Mouse (Mus musculus) thymus, postnatal 0 days (tissue): Measurements from ENCODE around the gene Fes. TPM values are rescaled to one million over a fixed set of nuclear protein-coding genes. Genes with fewer than 3 reads are reported as not detected.

Source experiments
- DNase-seq: peaks from one replicate; pipeline ENCODE4 v3.0.0-alpha.2; 2015; ENCODE audit warnings: low spot score
- polyA plus RNA-seq: library from polyadenylated mRNA; unstranded; fragments of >200 nt; fragmentation: Nextera tagmentation; extraction: Ambion mirVana; gene quantifications from 2 replicates; pipeline ENCODE4 v1.2.1, GENCODE M21; 2015

Gene Fes
- polyA plus RNA-seq = 7.3 and 7.8 TPM in 2 replicates

DNA sequence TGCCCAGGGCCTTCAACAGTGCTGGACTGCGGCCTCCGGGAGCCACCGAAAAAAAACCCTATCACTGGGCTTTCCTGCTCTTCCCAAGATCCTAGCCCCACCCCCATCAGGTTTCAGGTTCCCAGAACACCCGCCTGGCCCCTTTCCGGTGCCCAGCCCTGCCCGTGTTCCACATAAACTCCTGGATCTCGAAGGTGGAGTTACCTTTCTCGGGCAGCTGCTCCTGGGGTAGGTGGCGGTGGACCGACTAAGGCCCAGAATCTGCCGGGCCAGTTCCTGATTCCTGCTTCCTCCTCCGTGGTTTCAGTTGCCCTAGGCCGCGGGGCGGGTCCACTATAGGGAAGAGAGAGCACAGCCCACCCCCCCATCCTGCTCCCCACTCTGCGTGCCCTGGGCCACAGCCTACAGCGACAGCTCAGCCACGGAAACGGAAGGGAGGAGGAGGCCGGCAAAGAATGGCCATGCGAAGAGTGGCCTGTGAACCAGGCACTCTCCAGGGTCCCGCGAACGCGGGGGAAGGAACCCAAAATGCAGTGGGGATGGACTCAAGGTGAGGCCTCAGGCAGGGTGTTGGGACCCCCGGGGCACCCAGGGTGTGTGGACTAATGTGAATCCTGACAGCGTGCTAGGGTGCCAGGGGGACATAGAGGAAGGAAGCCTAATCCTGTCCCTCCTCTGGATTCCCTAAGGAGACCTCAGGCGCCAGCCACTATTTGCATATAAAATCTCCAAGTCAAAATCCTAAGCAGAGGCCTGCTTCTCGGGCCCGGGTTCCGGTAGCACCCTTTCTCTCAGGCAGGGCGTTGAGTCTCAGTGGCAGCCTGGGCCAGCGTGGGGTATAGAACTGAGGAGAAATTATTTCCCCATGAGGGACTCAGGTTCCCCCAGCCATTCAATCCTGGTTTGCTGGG is at the start of gene Fes:
Gene Fes, minus strand, starts transcription at position 314 of the 911 bp plus-strand sequence.
- DNase-seq = no peak

DNA sequence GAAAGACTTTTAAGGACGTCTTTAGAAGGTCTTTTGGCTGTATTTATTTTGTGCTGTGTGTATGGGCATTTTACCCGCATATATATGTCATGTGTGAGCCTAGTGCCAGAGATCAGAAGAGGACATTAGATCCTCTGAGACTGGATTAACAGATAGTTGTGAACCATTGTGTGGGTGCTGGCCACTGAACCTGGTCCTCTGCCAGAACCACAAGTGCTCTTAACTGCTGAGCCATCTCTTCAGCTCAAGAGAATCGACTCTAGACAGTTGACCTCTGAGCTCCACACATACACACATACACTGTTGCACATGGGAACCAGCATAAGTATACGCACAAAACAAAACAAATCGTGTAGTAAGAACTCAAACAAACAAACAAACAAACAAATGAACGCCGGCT is 48.8 kb upstream of the Fes start:
- DNase-seq = no peak

GRCm38 (mm10) chr7:80435594-80435993 is 47.8 kb upstream of the Fes start:
- no peak for DNase-seq

- DNase-seq = no peak
Observed at GRCm38 (mm10) chr7:80429661-80430060, 41.9 kb upstream of the Fes start.

DNA sequence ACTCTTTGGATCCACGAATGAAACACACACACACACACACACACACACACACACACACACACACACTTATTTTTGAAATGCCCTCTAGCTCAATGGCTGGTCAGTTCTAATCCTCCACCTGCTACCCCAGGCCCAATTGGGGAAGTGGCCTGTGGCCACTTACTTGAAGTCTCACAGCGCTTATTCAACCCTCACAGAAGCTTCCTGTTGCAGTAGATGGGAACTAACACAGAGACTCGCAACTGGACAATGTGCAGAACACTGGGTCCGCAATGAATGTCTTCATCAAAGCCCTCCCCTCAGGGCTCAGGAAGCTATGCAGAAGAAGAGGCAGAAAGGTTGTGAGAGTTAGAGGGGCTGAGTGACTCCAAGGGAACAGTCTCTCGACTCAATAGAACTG is 40.0 kb upstream of the Fes start:
- DNase-seq = no peak

GRCm38 (mm10) chr7:80426363-80426762 is 38.6 kb upstream of the Fes start:
- no peak for DNase-seq

- peak; percentile 29 for DNase-seq
Observed at GRCm38 (mm10) chr7:80424722-80425121, 37.0 kb upstream of the Fes start.

GRCm38 (mm10) chr7:80422759-80423480 is 35.2 kb upstream of the Fes start:
- DNase-seq = no peak

DNA sequence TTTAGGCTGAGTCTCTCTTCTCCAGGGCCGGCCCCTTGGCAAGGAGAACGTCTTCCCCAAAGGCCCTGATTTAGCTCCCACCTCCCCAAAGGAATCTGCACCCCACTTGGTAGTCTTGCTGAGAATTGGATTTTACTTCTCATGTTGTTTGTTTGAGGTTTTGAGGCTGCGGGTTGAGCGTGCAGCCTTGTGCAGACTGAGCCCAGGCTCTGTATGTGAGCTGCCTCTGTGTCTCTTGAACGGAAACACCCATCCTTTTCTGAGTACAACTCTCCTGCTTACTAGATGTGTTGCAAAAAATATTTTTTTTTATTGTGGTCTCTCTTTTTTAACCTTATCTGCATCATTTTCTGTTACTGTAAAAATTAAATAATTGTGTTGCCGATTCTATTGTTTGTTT is 33.8 kb upstream of the Fes start:
- DNase-seq = no peak

GRCm38 (mm10) chr7:80420586-80420985 is 32.8 kb upstream of the Fes start:
- no peak for DNase-seq

- no peak for DNase-seq
Observed at GRCm38 (mm10) chr7:80419278-80419677, 31.5 kb upstream of the Fes start.

DNA sequence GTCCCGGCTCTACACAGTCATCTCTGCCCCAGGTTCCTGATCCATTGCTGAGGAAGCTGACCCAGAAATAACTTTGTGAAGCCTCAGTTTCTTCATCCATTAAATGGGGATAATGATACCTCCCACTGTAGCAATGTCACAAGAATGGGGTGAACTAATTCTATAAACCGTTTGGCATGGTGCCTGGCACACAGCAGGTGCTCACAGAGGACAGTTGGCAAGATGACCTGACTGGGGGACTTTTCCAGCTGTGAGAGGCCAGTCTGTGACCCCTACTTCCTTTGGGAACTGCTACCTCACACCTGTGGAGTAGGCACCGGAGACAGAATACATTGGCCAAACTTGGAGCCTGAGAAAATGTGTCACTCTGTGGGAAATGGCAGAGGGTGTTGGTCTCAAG is 30.3 kb upstream of the Fes start:
- no peak for DNase-seq

DNA sequence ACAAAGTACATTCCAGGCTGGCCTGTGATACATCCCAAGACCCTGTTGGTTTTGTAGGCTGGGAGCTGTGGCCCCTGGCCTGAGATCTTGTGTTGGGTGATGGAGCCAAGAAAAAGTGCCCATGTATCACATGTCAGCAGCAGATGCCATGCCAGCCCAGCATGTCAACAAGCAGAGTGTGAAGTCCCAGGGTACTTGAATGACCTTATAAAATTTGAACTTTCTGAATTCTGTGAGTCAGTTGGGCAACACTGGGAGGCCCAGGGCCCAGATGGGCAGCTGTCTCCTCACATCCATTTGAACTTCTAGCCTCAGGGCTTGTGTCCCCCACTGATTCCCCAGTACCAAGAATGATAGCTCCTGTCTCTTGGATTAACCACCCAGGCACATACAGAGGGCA is 29.9 kb upstream of the Fes start:
- no peak for DNase-seq

GRCm38 (mm10) chr7:80416969-80417368 is 29.2 kb upstream of the Fes start:
- peak; percentile 66 for DNase-seq

- peak; percentile 52 for DNase-seq
Observed at GRCm38 (mm10) chr7:80414303-80414855, 26.6 kb upstream of the Fes start.

DNA sequence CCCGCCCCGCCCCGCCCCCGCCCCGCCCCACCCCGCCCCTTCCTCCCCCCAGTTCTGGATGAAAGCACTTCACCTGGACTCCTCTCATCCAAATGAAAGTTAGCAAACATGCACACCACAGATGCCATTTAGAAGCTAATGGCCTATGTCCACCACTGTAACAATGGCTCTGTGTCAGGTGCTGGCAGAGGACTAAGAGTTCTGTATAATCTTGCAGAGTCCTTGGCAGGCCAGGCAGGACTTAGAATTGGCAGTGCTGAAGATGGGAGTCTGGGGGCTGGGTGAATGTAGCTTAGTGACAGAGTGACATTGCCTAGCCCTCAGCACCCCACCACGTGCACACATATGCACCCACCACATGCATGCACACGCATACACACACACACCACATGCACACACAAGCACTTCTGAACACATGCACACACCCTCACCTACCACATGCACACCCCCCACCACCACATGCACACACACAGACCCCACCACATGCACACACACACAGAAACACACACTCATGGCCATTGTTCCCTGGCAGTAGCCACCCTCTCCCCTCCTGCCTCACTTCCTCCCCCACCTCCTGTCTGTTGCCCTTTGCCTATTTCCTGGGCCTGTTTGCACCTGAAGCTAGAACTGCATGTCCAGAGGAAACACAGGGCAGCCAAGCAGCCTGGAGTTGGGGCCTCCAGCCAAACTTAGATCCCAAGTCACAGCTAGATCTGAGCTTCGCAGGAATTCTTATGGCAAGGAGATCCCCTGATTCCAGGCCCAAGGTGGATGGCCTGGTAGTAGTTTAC is 26.0 kb upstream of the Fes start:
- DNase-seq = peak; percentile 34

DNA sequence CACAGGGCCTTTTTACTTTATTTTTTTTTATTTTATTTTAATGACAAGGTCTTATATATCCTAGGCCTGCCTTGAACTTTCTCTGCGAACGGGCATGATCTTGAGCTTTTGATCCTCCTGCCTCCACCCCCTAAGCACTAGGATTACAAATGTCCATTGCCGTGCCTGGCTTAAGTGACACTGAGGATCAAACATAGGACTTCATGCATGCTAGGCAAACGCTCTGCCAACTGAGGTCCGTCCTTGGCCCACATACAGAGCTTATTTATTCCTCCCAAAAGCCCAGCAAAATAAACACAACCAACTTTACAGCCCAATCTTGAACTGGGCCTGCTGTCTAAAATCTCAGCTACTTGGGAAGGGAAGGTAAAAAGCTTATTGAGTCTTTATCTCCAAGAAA is 25.0 kb upstream of the Fes start:
- DNase-seq = no peak

DNA sequence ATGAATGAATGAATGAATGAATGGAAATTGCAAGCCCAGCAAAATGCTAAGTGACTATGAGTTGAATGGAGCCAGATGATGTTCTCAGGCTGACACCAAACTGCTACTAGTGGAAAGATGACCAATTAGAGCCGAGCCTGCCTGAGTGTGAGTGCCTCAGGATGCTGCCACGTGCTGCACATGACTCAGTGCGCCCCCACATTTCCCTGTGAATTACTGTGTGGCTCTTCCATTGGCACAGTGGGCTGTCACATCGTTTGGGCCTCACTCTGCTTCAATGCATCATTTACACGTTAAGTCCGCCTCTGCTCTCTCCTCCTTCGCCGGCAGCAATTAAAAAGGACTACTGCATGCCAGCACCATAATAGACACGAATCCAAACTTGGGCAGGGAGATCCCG is 24.5 kb upstream of the Fes start:
- DNase-seq = no peak

DNA sequence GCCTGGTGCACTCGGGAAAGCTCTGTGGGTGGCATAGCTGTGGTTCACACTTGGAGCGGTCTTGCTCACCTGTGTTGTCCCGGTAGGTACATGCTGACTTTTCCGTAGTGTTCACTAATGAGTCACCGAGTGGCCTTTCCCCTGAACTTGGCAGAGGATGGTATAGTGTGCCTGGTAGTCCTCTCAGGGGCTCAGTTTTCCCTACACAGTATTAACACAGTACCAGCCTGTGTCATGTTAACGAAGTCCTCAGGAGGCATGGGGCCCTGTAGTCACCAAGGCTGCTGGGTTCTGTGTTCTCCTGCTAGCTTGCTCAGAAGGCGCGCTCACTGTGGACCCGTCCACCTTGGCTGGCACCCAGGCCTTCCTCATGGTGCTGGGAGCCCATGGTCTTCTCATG is 22.6 kb upstream of the Fes start:
- DNase-seq = no peak

GRCm38 (mm10) chr7:80407712-80408111 is 20.0 kb upstream of the Fes start:
- DNase-seq = no peak

- DNase-seq = no peak
Observed at GRCm38 (mm10) chr7:80406186-80406585, 18.4 kb upstream of the Fes start.
